Mouse (Mus musculus) urinary bladder, postnatal 4 days (tissue): Measurements from ENCODE around the gene Cidec.

ENCODE experiments used
- DNase-seq, 2 experiments: peaks; one replicate each; pipeline ENCODE4 v3.0.0; 2021 to 2022; ENCODE audit warnings: low spot score in 2 of 2

Gene Cidec

GRCm38 (mm10) chr6:113444207-113444965, 8.8 kb upstream of the Cidec start:
- DNase-seq = no peak

- no peak for DNase-seq
These were observed 7.5 kb upstream of the Cidec start for GRCm38 (mm10) chr6:113443091-113443490.

GRCm38 (mm10) chr6:113442442-113443090, 7.0 kb upstream of the Cidec start, which contains the start of gene Jagn1:
TSS of gene Jagn1 (plus strand) at chr6:113442569.
- DNase-seq = peak; percentile 83 to 88

GRCm38 (mm10) chr6:113442087-113442441, 6.5 kb upstream of the Cidec start:
- no peak for DNase-seq

GRCm38 (mm10) chr6:113441147-113441680, 5.7 kb upstream of the Cidec start:
- peak; percentile 37 to 74 for DNase-seq

- no peak for DNase-seq
These were observed 5.1 kb upstream of the Cidec start for GRCm38 (mm10) chr6:113440686-113441085.

- no peak for DNase-seq
These were observed 3.3 kb upstream of the Cidec start for GRCm38 (mm10) chr6:113438721-113439430.

GRCm38 (mm10) chr6:113437135-113437534, 1.6 kb upstream of the Cidec start:
- no peak for DNase-seq

- DNase-seq = no peak
These were observed 869 bp downstream of the Cidec start for GRCm38 (mm10) chr6:113434691-113435090.

- no peak for DNase-seq
These were observed 1.9 kb downstream of the Cidec start for GRCm38 (mm10) chr6:113433661-113434060.

- DNase-seq = no peak
These were observed 3.8 kb downstream of the Cidec start for GRCm38 (mm10) chr6:113431801-113432200.

GRCm38 (mm10) chr6:113430846-113431245, 4.7 kb downstream of the Cidec start:
- no peak for DNase-seq

GRCm38 (mm10) chr6:113429965-113430364, 5.6 kb downstream of the Cidec start:
- DNase-seq = no peak

GRCm38 (mm10) chr6:113428006-113428405, 7.6 kb downstream of the Cidec start:
- no peak for DNase-seq

- no peak for DNase-seq
These were observed 8.2 kb downstream of the Cidec start for GRCm38 (mm10) chr6:113427397-113427796.

- DNase-seq = no peak
These were observed 8.9 kb downstream of the Cidec start for GRCm38 (mm10) chr6:113426696-113427095.

- DNase-seq = no peak
These were observed 11.4 kb downstream of the Cidec start for GRCm38 (mm10) chr6:113424187-113424586.

GRCm38 (mm10) chr6:113423000-113423399, 12.6 kb downstream of the Cidec start:
- no peak for DNase-seq

GRCm38 (mm10) chr6:113419199-113419587, 16.4 kb downstream of the Cidec start, which contains the start of gene Rpusd3:
TSS of gene Rpusd3 (minus strand) at chr6:113419340.
- DNase-seq = peak; percentile 95 to 100

- no peak for DNase-seq
These were observed 16.9 kb downstream of the Cidec start for GRCm38 (mm10) chr6:113418441-113419198.

- no peak for DNase-seq
These were observed 19.1 kb downstream of the Cidec start for GRCm38 (mm10) chr6:113416416-113416815.

GRCm38 (mm10) chr6:113410001-113410400, 25.6 kb downstream of the Cidec start:
- no peak for DNase-seq
